Mouse (Mus musculus) kidney, adult 2 months (tissue): Measurements from ENCODE around the gene Stxbp3.

Experiments used
- CTCF ChIP-seq: fragments of 200-500 bp; conservative IDR thresholded peaks from 2 replicates; pipeline ENCODE4 v1.5.1; 2011; ENCODE audit warnings: low read depth, mild to moderate bottlenecking, control low read depth, low read length, moderate library complexity, mixed read lengths; ENCODE audit not compliant: insufficient read depth, insufficient read length
- POLR2A ChIP-seq: fragments of 200-500 bp; IDR thresholded peaks from one replicate; pipeline ENCODE4 v1.6.1; 2011; ENCODE audit warnings: low read depth, low read length, control low read depth

GRCm38 (mm10) chr3:108865129-108865528 lies 24.8 kb upstream of the Stxbp3 start:
- TF ChIP-seq CTCF: no peak
- TF ChIP-seq POLR2A: no peak
